Mouse (Mus musculus): ENCODE measurements around the gene Rasa2. TPM values are rescaled to one million over a fixed set of nuclear protein-coding genes. Genes with fewer than 3 reads are reported as not detected.
A peak's percentile ranks its signal among the peaks of the same experiment; 100 is the strongest.
"Not testable (repeated sequence)": the region's sequence is repeated elsewhere in the genome, so short reads cannot be mapped to it uniquely, and the experiment has no call there.

Gene Rasa2
- total RNA-seq, 2 experiments from 2014 or later = 25.6 to 29.7 TPM

- not testable (repeated sequence) for DNase-seq (ENCODE audit: extremely low spot score in 1 of 2, low spot score in 1 of 2)
Observed at GRCm38 (mm10) chr9:96644002-96644401, 12.6 kb upstream of the Rasa2 start.

DNA sequence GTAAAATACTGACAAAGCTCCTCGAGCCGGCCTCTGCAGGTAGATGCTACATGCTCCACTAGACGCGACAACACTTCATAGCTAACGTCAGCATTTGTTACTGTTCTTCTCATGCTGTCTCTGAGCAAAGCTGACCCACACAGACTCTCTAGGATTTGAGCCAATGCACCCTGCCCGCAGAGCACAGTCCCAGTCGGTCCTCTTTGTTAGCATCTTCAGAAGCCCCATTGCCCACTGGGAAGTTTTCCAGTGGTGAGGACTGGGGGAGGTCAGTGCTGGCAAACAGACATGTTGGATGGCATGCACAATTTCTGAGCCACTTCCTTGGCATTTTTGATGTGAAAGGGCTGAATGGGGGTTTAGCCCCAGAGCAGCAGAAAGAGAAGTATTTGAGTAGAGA, 8.0 kb upstream of the Rasa2 start:
- DNase-seq (ENCODE audit: extremely low spot score in 1 of 2, low spot score in 1 of 2) = no peak

GRCm38 (mm10) chr9:96638508-96638907, 7.1 kb upstream of the Rasa2 start:
- no peak for DNase-seq (ENCODE audit: extremely low spot score in 1 of 2, low spot score in 1 of 2)

GRCm38 (mm10) chr9:96637157-96637548, 5.7 kb upstream of the Rasa2 start:
- DNase-seq (ENCODE audit: extremely low spot score in 1 of 2, low spot score in 1 of 2) = no peak

DNA sequence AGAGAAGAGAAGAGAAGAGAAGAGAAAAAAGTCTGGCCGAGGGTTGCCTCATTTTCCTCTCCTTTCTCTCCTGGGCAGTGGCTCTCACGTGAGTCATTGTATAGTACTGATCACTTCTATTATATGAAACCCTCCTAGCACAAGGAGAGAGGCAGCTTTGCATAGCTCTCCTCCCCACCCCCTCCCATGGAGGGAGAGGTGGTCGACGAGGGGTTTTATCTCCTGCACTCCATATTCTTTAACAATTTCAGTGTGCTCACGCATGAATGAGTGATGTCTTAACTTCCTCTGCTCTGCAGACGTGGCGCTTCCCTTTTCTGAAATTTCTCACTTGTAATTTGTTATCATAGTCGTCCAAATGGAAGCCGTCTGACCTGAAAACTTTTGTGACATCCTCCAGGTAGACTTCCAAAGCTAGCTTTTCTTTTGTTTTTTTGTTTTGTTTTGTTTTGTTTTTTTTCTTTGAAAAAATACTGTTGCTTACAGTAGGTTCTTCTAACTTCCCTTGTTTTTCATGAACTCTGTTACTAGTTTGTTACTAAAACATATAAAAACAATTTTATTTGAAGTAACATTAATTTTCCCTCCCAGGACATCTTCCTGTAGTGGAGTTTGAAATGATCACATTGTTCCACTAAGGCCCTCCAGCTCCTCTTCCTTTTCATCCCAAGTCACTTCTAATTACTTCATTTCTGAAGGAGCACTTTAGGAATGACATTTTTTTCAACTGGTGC, 5.2 kb upstream of the Rasa2 start:
- no peak for DNase-seq (ENCODE audit: extremely low spot score in 1 of 2, low spot score in 1 of 2)

- DNase-seq (ENCODE audit: extremely low spot score in 1 of 2, low spot score in 1 of 2) = no peak
Observed at GRCm38 (mm10) chr9:96635899-96636298, 4.5 kb upstream of the Rasa2 start.

- no peak for DNase-seq (ENCODE audit: extremely low spot score in 1 of 2, low spot score in 1 of 2)
Observed at GRCm38 (mm10) chr9:96635176-96635575, 3.8 kb upstream of the Rasa2 start.

- no peak for DNase-seq (ENCODE audit: extremely low spot score in 1 of 2, low spot score in 1 of 2)
Observed at GRCm38 (mm10) chr9:96633771-96634170, 2.4 kb upstream of the Rasa2 start.

- no peak for DNase-seq (ENCODE audit: extremely low spot score in 1 of 2, low spot score in 1 of 2)
Observed at GRCm38 (mm10) chr9:96632756-96633155, 1.3 kb upstream of the Rasa2 start.

DNA sequence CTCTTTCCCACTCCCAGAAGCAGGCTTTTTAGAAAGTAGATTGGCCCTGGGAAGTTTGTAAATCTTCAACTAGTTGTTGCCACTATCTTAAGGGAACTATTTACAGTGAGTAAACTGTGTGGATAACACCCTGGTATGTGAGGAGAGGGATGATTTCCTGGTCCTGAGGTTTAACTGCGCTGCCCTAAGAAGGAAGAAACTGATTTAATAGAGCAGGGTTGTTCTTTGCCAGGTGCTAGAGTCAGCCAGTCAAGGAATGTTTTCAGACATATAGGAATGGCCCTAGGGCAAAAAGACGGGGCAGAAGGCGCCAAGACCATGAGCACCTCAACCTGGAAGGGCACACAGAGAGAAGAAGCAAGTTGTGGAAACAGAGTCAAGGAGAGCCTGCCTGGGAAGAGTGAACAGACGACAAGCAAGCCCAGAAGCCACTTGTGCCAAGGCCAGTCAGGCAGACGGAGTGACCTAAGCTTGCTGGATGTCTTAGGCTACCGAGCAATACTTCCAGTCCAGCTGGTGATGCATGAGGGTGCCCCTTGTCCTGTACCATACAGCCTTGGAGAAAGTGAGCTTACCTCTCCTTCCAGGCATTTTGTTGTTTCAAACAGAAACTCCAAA, 765 bp upstream of the Rasa2 start:
- DNase-seq (ENCODE audit: extremely low spot score in 1 of 2, low spot score in 1 of 2) = no peak

- DNase-seq (ENCODE audit: extremely low spot score in 1 of 2, low spot score in 1 of 2) = peak; percentile 21 to 27
Observed at GRCm38 (mm10) chr9:96630571-96631388, 637 bp downstream of the Rasa2 start.

- DNase-seq (ENCODE audit: extremely low spot score in 1 of 2, low spot score in 1 of 2) = no peak
Observed at GRCm38 (mm10) chr9:96629151-96629550, 2.3 kb downstream of the Rasa2 start.

DNA sequence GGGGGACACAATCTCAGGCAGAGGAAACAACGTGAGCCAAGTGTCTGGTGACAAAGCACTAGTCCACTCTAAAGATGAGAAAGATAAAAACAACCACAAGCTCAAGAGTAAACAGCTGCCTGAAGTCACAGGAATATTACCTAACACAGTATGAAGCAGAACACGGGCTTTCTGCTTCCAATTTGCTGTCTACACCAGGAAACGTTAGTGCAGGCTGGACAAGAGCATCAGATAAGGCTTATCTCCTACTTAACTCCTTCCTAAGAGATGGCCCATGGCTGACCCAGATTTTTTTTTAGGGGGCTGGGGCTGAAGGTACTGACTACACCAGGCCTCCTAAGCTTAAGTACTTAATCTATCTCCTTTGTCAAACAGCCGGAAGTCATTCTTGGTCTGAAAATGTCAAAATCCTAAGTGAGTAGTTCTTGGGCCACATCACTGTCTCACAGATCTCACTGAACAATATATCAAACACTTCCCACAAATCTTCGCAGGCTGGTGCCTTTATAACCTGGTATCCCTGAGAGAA, 3.8 kb downstream of the Rasa2 start:
- DNase-seq (ENCODE audit: extremely low spot score in 1 of 2, low spot score in 1 of 2) = no peak

DNA sequence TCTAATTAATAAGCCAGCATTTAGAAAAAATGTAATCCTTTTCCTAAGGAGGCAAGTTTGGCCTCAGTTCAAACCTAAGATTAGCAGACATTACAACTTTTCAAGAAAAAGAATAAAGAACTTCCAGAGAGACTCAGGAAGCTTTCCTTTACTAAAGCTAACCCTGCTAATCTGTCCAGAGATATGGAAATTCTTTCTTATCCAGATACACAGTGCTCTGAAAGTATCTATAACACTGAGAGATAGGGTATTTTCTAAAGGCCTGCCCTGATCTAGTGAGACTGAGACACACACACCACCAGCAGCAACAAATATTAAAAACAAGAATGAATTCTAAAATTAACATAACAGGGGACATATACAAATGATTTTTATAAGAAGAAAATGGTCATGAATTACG, 4.4 kb downstream of the Rasa2 start:
- no peak for DNase-seq (ENCODE audit: extremely low spot score in 1 of 2, low spot score in 1 of 2)

- no peak for DNase-seq (ENCODE audit: extremely low spot score in 1 of 2, low spot score in 1 of 2)
Observed at GRCm38 (mm10) chr9:96618448-96619176, 12.8 kb downstream of the Rasa2 start.

- no peak for DNase-seq (ENCODE audit: extremely low spot score in 1 of 2, low spot score in 1 of 2)
Observed at GRCm38 (mm10) chr9:96612297-96612696, 19.1 kb downstream of the Rasa2 start.

GRCm38 (mm10) chr9:96611693-96612293, 19.6 kb downstream of the Rasa2 start:
- DNase-seq (ENCODE audit: extremely low spot score in 1 of 2, low spot score in 1 of 2) = no peak

DNA sequence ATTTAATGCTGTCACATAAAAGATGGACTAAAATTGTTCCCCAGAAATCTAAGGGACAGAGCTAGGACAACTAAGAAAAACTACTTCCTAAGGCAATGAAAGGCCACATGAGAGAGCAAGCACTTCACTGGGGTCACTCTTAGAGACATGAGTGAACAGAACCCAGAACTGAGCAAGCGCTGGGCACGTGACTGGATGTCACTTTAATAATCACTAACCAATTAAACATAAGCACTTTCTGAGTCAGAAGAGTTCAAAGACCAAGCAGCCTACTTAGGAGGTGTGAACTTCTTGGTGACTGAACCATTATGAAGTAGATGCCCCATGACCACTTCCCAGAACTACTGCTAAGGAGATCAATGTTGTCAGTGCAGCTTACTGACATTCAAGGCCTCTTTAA, 20.6 kb downstream of the Rasa2 start:
- no peak for DNase-seq (ENCODE audit: extremely low spot score in 1 of 2, low spot score in 1 of 2)

GRCm38 (mm10) chr9:96603416-96603815, 28.0 kb downstream of the Rasa2 start:
- no peak for DNase-seq (ENCODE audit: extremely low spot score in 1 of 2, low spot score in 1 of 2)

DNA sequence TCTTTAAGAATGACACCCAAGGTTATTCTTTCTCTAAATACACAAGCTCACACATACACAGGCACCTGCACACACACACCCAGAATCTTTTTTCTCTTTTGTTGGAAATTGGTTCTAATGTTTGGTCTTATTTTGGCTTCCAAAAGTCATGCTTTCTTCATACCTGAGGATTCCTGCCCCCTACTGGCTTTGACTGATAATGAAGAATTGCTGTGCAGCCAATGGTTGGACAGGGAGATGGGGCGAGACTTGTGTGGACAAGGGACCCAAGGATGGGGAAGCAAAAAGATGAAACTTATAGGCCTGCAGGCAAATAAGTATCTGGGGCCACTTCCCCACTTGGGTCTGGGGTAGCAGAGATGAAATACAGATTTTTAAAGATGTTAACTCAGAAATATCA, 33.5 kb downstream of the Rasa2 start:
- DNase-seq (ENCODE audit: extremely low spot score in 1 of 2, low spot score in 1 of 2) = no peak

All from layer of hippocampus, postnatal 25 days (tissue).